Mouse (Mus musculus) brown adipose tissue, adult 24 weeks (tissue): ENCODE measurements around the gene Aif1. TPM values are rescaled to one million over a fixed set of nuclear protein-coding genes. Genes with fewer than 3 reads are reported as not detected.
A peak's percentile ranks its signal among the peaks of the same experiment; 100 is the strongest.

Experiments
- H3K27ac ChIP-seq: fragments of 200-500 bp; replicated peaks from 2 replicates; pipeline ENCODE4 v1.5.1; 2012; ENCODE audit warnings: low read depth, mild to moderate bottlenecking, low read length
- H3K4me1 ChIP-seq: fragments of 200-500 bp; 2 replicates; pipeline ENCODE4 v1.6.1; 2012; ENCODE audit warnings: low read length, mixed read lengths; ENCODE audit not compliant: control insufficient read depth, insufficient read depth, insufficient read length
- H3K4me3 ChIP-seq: fragments of 200-500 bp; 2 replicates; pipeline ENCODE4 v1.5.1; 2012; ENCODE audit warnings: low read depth, mild to moderate bottlenecking, low read length, moderate library complexity; ENCODE audit not compliant: insufficient read depth
- polyA plus RNA-seq: library from polyadenylated mRNA; stranded (reverse); fragments of >200 nt; gene quantifications from 2 replicates; pipeline ENCODE4 v1.2.4, GENCODE M21; 2012; ENCODE audit not compliant: missing spikeins, insufficient read depth, insufficient read length

Aif1 gene
- polyA plus RNA-seq = 10.5 and 14.3 TPM in 2 replicates

DNA sequence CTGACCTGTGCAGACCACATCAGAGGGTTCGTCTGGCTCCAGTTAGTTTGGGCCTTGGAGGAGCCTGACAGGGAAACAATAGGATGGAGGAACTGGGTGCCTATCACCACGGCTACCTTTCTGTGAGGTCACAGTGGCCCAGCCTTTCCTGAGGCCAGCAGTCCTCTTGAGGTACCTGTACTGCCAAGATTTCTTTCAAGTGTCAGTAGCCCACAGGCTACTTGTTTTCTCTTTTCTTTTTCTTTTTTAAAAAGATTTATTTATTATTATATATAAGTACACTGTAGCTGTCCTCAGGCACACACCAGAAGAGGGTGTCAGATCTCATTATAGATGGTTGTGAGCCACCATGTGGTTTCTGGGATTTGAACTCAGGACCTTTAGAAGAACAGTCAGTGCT, at the start of gene Aif1:
Gene Aif1 (minus strand): TSS at position 101 of the 400 bp plus-strand sequence.
- Histone ChIP-seq H3K4me1 (no peaks in the 10 kb centered on the region), H3K27ac (no peak within 1 kb of the TSS), H3K4me3 (no peak within 1 kb of the TSS)

- H3K4me3 ChIP-seq = no peak overlapping the region
- no peak overlapping the region for H3K27ac ChIP-seq
- peaks cover 9% of the 10 kb centered on the region for H3K4me1 ChIP-seq
Observed at GRCm38 (mm10) chr17:35225456-35225855, 49.6 kb upstream of the Aif1 start.

GRCm38 (mm10) chr17:35224641-35225040, 48.8 kb upstream of the Aif1 start:
- no peak overlapping the region for H3K27ac ChIP-seq
- peaks cover 14% of the 10 kb centered on the region for H3K4me1 ChIP-seq
- no peak overlapping the region for H3K4me3 ChIP-seq

DNA sequence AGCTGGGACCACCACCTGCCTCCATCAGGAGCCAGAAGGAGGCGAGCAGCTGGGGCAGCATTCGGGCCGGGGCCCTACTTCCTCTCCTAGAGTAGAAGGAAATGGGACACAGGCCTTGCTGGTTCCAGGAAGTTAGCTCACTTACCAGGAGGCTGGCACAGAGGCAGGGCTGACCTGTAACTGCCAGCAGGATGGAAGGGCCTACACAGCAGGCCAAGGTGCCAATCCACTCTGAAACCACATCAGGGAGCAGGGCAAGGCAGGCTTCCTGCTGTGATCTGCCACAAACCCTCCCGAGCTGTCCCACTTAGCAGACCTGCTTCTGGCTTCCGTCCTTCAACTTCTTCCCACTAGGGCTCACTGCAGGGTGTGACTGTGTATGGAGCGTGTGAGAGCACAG, 46.4 kb upstream of the Aif1 start:
- Histone ChIP-seq H3K4me3 (peak overlapping the region; percentile 49), H3K4me1 (peaks cover 22% of the 10 kb centered on the region), H3K27ac (peak overlapping the region; percentile 88)

GRCm38 (mm10) chr17:35220156-35220952, 44.5 kb upstream of the Aif1 start, which contains the start of gene Gm16181:
TSS of gene Gm16181 (plus strand) at chr17:35220834.
- peak within 1 kb of the TSS; percentile 98 for H3K27ac ChIP-seq
- peak within 1 kb of the TSS; percentile 65 for H3K4me3 ChIP-seq
- peaks cover 16% of the 10 kb centered on the region for H3K4me1 ChIP-seq

DNA sequence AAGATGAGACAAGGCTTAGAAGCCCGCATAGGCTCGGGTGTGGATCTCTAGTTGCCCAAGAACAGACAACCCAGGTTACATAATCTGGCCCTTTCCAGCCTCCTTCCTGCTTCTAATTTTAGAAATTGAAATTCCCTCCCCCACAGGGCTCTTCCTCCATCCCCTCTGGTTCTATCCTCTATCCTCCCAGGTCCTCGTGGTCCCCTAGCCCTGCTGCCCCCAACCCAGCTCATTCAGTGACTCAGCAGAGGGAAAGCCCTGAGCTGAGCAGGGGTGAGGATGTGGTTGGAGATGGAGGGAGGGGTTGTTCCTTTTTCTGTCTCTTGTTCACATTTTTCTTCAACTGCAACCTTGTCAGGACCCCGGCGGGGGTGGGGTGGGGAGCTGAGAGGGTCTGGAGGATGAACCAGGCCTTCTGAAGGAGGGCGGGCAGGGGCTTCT, 43.8 kb upstream of the Aif1 start:
- Histone ChIP-seq H3K4me3 (peak overlapping the region; percentile 25; the same call in 1 of the 2 replicates), H3K27ac (peak overlapping the region; percentile 98), H3K4me1 (peaks cover 16% of the 10 kb centered on the region)

DNA sequence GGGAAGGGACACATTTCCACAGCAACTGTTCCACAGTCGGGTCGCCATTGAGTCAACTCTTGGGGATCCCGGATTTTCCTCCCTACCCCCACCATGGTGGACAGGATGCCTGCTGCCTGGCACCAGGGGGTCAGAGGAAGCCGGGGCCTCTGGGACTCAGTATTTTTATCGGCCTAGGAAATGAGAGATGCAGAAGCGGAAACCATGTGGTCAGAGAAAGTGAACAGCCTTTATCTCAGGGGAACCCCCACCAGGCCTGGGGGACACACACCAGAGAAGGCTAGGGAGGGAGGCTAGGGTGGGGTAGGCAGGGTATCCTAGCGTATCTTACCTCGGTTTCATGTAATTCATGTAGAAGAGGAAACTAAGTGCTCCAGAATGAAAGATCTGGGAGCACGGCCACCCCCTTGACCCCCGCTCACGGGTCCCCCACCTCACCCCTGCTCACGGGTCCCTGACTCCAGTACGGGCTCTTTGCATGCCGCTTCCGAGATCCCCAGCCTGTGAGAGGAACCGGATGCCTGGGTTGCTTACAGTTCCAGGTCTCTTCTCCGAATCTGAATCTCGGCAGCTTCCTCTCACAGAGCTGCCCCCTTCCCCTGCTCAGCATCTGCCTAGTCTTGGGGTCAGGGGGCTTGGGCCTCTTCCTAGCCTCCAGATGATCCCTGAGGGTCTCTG, 42.8 kb upstream of the Aif1 start:
- Histone ChIP-seq H3K4me1 (peaks cover 16% of the 10 kb centered on the region), H3K27ac (peak overlapping the region; percentile 98)

DNA sequence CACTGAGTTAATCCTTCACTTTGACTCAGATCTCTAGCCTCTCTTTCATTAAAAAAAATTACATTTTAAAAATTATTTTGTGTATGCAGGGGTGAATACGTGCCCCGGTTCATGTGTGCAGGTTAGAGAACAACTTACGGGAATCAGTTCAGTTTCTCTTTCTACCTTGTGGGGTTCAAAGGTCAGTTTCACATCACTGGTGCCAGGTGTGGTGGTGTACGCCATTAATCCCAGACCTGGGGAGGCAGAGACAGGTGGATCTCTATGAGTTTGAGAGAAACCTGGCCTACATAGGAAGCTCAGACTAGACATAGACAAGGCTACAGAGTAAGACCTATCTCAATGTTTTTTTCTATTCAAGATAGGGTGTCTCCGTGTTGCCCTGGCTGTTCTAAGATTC, 37.2 kb upstream of the Aif1 start:
- Histone ChIP-seq H3K4me3 (no peak overlapping the region), H3K27ac (no peak overlapping the region), H3K4me1 (peaks cover 8% of the 10 kb centered on the region; the same call in 1 of the 2 replicates)

More for the DNA sequence above, 42.8 kb upstream of the Aif1 start:
- H3K4me3 ChIP-seq = peak overlapping the region; percentile 32

DNA sequence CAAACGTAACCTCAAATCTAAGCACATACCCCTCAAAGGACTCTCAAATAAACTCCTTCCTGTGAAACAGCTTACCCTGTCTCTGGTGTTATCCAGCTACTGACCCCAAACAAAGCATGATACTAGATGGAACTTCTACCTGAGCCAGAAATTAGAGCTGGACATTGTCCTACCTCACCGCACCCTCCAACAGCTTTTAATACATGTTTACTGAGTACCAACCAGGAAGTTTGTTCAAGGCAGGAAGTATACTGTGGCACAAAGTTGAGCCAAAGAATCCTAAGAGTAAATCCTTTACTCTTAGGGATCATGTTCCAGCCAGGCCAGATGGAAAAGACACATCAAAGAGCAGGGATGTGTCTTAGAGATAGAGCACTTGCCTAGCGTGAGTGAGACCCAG, 34.7 kb upstream of the Aif1 start:
- Histone ChIP-seq H3K4me3 (no peak overlapping the region), H3K27ac (peak overlapping the region; percentile 46; the same call in 1 of the 2 replicates), H3K4me1 (0 out of 2 replicates have a peak, but pooled peaks cover 3% of the 10 kb centered on the region)

DNA sequence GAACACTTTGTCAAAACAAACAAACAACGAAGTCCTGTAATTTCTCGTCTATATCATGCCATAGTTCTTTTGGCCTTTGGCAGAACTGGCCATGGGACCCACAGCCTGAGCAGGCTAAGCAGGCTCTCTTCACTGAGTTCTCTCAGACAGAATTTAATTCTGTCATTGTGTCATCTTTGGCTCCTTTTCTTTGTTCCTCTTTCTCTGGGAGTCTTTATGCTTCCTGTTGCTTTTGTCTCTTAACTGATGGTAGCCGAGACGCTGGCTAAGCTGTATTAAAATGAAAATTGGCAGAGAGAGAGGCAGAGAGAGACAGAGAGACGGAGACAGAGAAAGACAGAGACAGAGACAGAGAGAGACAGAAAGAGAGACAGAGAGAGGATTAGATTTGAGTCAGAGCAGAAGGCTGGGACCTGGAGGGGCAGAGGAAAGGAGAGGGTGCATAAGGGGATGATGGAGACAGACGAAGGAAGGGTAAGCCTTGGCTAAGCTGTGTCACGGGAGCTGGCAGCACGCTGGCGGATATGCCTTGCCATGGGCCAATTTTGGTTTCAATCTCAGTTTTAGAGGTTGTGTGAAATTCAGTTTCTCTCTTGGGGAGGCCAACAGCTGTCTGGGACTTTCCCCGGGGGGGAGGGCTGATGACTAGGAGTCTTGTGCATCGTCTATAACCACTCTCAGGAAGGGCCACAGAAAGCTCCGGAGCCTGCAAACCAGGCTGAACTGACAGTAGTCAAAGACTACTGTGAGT, 34.1 kb upstream of the Aif1 start:
- Histone ChIP-seq H3K4me1 (0 out of 2 replicates have a peak, but pooled peaks cover 3% of the 10 kb centered on the region), H3K27ac (peak overlapping the region; percentile 46), H3K4me3 (no peak overlapping the region)

- Histone ChIP-seq H3K4me3 (no peak overlapping the region), H3K27ac (no peak overlapping the region), H3K4me1 (peaks cover 6% of the 10 kb centered on the region; the same call in 1 of the 2 replicates)
Observed at GRCm38 (mm10) chr17:35205380-35205769, 29.5 kb upstream of the Aif1 start.

DNA sequence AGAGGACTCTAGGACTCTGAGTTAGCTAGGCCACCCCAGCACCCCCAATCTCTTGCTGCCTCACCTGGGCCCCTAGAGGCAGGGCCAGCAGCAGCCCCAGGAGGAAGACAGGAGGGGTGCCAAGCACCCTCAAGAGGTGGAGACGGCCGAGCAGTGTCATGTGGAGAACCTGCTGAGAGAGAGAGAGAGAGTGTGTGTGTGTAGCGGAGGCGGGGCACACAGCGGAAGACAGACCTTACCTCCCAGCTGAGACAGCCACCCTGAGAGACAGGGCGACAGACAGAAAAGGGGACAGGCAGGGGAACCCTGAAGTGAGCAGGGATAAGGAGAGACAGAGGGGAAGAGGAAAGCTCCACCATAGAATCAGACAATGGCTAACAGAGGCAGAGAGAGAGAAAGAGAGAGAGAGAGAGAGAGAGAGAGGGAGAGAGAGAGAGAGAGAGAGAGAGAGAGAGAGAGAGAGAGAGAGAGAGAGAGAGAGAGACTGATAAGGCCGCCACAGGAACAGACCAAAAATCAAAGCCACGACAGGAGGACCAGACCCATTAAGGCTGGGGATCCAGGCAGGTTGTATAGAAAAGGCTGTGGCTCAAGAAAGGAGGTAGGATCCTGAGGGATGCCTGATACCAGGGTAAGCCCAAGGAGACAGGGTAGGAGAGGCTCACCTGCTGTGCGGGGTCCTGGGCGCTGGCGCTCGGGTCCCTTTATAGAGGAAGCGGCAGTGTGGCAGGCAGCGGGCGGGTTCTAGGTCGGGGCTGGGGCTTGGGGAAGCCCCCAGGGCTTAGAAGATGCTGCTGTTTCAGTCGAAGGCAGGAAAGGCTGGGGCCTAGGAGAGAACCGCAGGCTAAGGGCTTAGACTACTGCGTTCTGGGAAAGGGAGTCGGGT, 28.9 kb upstream of the Aif1 start, which contains the start of gene Lta:
Gene Lta (minus strand): TSS at position 858 of the 886 bp plus-strand sequence.
- Histone ChIP-seq H3K27ac (no peak within 1 kb of the TSS), H3K4me3 (no peak within 1 kb of the TSS), H3K4me1 (peaks cover 3% of the 10 kb centered on the region)

DNA sequence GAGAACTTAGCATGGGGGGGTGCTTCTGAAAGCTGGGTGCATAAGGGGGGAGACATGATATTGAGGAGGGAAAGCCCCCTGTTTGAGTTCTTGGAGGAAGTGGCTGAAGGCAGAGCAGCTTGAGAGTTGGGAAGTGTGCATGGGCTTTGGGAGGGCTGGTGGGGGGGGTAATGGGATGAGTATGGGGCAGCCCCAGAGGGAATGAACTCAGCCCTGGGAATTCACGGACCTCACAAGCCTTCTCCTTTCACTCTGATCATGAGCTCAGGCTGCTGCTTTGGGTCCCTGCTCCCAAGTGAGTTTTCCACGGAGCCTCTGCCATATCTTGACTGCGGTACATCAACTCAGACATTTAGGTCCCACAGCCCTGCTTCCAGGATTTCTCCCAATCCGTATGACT, 26.6 kb upstream of the Aif1 start:
- H3K4me3 ChIP-seq = no peak overlapping the region
- peaks cover 6% of the 10 kb centered on the region for H3K4me1 ChIP-seq
- 0 out of 2 replicates have a peak overlapping the region, but pooled peaks have one; percentile 46 for H3K27ac ChIP-seq

GRCm38 (mm10) chr17:35201787-35202186, 25.9 kb upstream of the Aif1 start, which contains the start of gene Tnf:
TSS of gene Tnf (minus strand) at chr17:35202007.
- Histone ChIP-seq H3K4me3 (peak within 1 kb of the TSS; percentile 61), H3K4me1 (peaks cover 6% of the 10 kb centered on the region), H3K27ac (peak within 1 kb of the TSS; percentile 76)
